Mouse (Mus musculus) adrenal gland, postnatal 10 days (tissue): ENCODE results near the gene Ddx10. TPM values are rescaled to one million over a fixed set of nuclear protein-coding genes. Genes with fewer than 3 reads are reported as not detected.
"Not testable (repeated sequence)": the region's sequence is repeated elsewhere in the genome, so short reads cannot be mapped to it uniquely, and the experiment has no call there.

Experiments used
- DNase-seq: peaks from one replicate; pipeline ENCODE4 v3.0.0; 2021; ENCODE audit warnings: mixed read lengths
- total RNA-seq, 2 experiments: library from RNA; stranded (reverse); gene quantifications; 2 replicates each; pipeline ENCODE4 v1.2.3; 2021

Gene Ddx10
- total RNA-seq, 2 experiments from 2014 or later: 17.9 to 20.4 TPM

- peak; percentile 71 for DNase-seq
Measured at GRCm38 (mm10) chr9:53144266-53144665, 103.6 kb downstream of the Ddx10 start.

GRCm38 (mm10) chr9:53143508-53143907, 104.3 kb downstream of the Ddx10 start:
- DNase-seq: no peak

GRCm38 (mm10) chr9:53142424-53142823, 105.4 kb downstream of the Ddx10 start:
- DNase-seq: not testable (repeated sequence)

GRCm38 (mm10) chr9:53140610-53141165, 107.2 kb downstream of the Ddx10 start:
- no peak for DNase-seq

- DNase-seq: no peak
Measured at GRCm38 (mm10) chr9:53132826-53133225, 115.0 kb downstream of the Ddx10 start.

- no peak for DNase-seq
Measured at GRCm38 (mm10) chr9:53130460-53130859, 117.4 kb downstream of the Ddx10 start.

- DNase-seq: no peak
Measured at GRCm38 (mm10) chr9:53101103-53101502, 146.8 kb downstream of the Ddx10 start.

GRCm38 (mm10) chr9:53095319-53096165, 152.3 kb downstream of the Ddx10 start:
- DNase-seq: no peak

- peak; percentile 44 for DNase-seq
Measured at GRCm38 (mm10) chr9:53094536-53094935, 153.3 kb downstream of the Ddx10 start.

- DNase-seq: no peak
Measured at GRCm38 (mm10) chr9:53077626-53078025, 170.2 kb downstream of the Ddx10 start.

- DNase-seq: no peak
Measured at GRCm38 (mm10) chr9:53075931-53076330, 171.9 kb downstream of the Ddx10 start.

GRCm38 (mm10) chr9:53074443-53074842, 173.4 kb downstream of the Ddx10 start:
- DNase-seq: no peak

- no peak for DNase-seq
Measured at GRCm38 (mm10) chr9:53073576-53074112, 174.2 kb downstream of the Ddx10 start.

GRCm38 (mm10) chr9:53072088-53072487, 175.8 kb downstream of the Ddx10 start:
- DNase-seq: no peak

GRCm38 (mm10) chr9:53070875-53071524, 176.9 kb downstream of the Ddx10 start:
- no peak for DNase-seq

- no peak for DNase-seq
Measured at GRCm38 (mm10) chr9:53068166-53068565, 179.7 kb downstream of the Ddx10 start.

GRCm38 (mm10) chr9:53066428-53066827, 181.4 kb downstream of the Ddx10 start:
- no peak for DNase-seq

GRCm38 (mm10) chr9:53065028-53065427, 182.8 kb downstream of the Ddx10 start:
- DNase-seq: no peak

- no peak for DNase-seq
Measured at GRCm38 (mm10) chr9:53064531-53064930, 183.3 kb downstream of the Ddx10 start.

GRCm38 (mm10) chr9:53055306-53055705, 192.5 kb downstream of the Ddx10 start:
- DNase-seq: no peak
